Mouse (Mus musculus) forebrain, embryonic 12.5 days (tissue): ENCODE data around the gene Yme1l1. TPM values are rescaled to one million over a fixed set of nuclear protein-coding genes. Genes with fewer than 3 reads are reported as not detected.

ENCODE experiments used
- ATAC-seq: fragments of 200-750 bp; cut with Nextera tagmentation; 2 replicates; pipeline ENCODE4 v1.8.0; 2017; ENCODE audit warnings: moderate TSS enrichment; ENCODE audit not compliant: low FRiP score
- H3K27ac ChIP-seq: fragments of 300-500 bp; sonication (generic); 2 replicates; pipeline ENCODE4 v1.5.1; 2016; ENCODE audit warnings: mild to moderate bottlenecking
- H3K27me3 ChIP-seq: fragments of 300-500 bp; sonication (generic); 2 replicates; pipeline ENCODE4 v1.6.1; 2016; ENCODE audit warnings: mild to moderate bottlenecking
- H3K36me3 ChIP-seq: fragments of 300-500 bp; sonication (generic); replicated peaks from 2 replicates; pipeline ENCODE4 v1.6.1; 2016; ENCODE audit warnings: mild to moderate bottlenecking
- H3K4me1 ChIP-seq: fragments of 300-500 bp; sonication (generic); 2 replicates; pipeline ENCODE4 v1.6.1; 2016
- H3K4me2 ChIP-seq: fragments of 300-500 bp; sonication (generic); 2 replicates; pipeline ENCODE4 v1.6.1; 2016; ENCODE audit warnings: mild to moderate bottlenecking, moderate library complexity
- H3K4me3 ChIP-seq: fragments of 300-500 bp; sonication (generic); replicated peaks from 2 replicates; pipeline ENCODE4 v1.5.1; 2016; ENCODE audit warnings: mild to moderate bottlenecking
- H3K9ac ChIP-seq: fragments of 300-500 bp; sonication (generic); 2 replicates; pipeline ENCODE4 v1.6.1; 2016; ENCODE audit warnings: mild to moderate bottlenecking
- H3K9me3 ChIP-seq: fragments of 300-500 bp; sonication (generic); 2 replicates; pipeline ENCODE4 v1.6.1; 2016
- WGBS: fragments of 180-500 bp; shearing (Covaris S2); methylation state at CpG from one replicate; pipeline ENCODE4 v1.1.7; 2016; 5-methylcytosine and 5-hydroxymethylcytosine counted together
- polyA plus RNA-seq: library from polyadenylated mRNA; unstranded; fragments of >200 nt; fragmentation: Nextera tagmentation; extraction: Ambion mirVana; gene quantifications from 2 replicates; pipeline ENCODE4 v1.2.1, GENCODE M21; 2016

Gene Yme1l1
- polyA plus RNA-seq, result 86.4 and 90.2 TPM in 2 replicates

DNA sequence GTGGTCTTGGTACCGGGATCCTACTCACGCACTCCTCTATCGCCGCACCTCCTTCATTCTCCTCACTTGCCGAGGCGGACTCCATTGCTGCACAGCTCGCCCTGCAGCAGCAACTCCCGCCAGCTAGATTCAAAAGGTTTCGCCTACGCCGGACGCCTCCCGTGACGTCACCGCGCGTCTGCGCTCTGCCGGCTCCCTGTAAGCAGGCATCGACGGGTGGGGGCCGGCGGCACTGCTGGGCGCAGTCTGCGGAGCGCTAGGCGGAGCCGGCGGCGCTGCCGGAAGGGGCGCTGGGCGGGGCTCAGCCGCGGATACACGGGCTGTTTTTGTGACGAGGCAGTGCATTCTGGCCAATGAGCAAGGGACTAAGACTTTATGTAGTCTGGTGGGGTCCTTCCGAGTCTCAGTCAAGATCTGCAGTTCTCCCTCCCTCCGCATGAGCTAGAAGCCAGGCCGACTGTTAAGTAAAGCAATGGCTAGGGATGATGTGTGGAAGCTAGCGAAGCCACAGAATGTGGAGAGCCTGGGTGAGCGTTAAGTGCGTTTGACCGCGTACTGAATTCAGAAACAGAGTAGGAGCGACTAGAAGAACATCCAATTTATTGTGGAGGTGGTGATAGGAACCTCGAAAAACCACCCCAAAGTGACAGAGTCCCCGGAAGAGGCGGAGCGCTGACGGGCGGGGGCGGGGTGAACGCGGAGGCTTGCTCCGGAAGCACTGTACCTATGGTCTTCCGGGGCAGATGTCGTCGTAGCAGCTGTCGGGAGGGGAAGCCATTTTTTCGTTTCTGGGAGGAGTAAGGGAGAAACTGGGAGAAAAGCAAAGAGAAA is at the start of gene Yme1l1, which contains the start of gene Mastl:
Gene Yme1l1 (plus strand): TSS at position 593 of the 831 bp plus-strand sequence.
Gene Mastl (minus strand): TSS at position 248 of the 831 bp plus-strand sequence.
- WGBS, result under 1% methylated on average over 61 of the region's 61 CpGs
- Histone ChIP-seq H3K36me3 (peaks cover 1% of the 10 kb centered on the region; the same call in 1 of the 2 replicates), H3K9ac (peak within 1 kb of the TSS; percentile 79), H3K27ac (peak within 1 kb of the TSS; percentile 99), H3K9me3 (no peaks in the 10 kb centered on the region), H3K4me1 (peaks cover 24% of the 10 kb centered on the region), H3K27me3 (no peaks in the 10 kb centered on the region), H3K4me2 (peak within 1 kb of the TSS; percentile 71), H3K4me3 (peak within 1 kb of the TSS; percentile 74)
- ATAC-seq, result peak; percentile 99

DNA sequence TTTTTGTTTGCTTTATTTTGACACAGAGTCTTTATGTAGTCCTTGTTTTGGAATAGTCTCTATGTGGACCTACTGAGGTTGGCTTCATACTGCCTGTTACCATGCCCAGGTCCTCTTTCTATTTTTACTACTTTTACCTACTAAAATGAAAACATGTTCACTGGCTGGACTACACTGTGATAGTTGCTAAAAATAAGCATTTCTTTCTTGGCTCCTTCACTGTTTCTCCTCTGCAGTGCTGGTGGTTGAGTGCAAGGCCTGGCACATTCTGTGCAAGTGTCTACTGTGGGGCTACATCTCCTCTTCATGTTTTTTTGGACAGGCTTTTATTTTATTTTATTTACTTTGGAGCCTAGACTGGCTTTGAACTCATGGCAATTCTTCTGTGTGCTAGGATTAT is 36.6 kb upstream of the Yme1l1 start:
- no peak overlapping the region for H3K4me3 ChIP-seq
- ATAC-seq, result no peak
- no peak overlapping the region for H3K27ac ChIP-seq
- no peaks in the 10 kb centered on the region for H3K4me1 ChIP-seq
- H3K4me2 ChIP-seq, result no peak overlapping the region
- H3K9ac ChIP-seq, result no peak overlapping the region
- H3K36me3 ChIP-seq, result peaks cover 29% of the 10 kb centered on the region
- no peaks in the 10 kb centered on the region for H3K27me3 ChIP-seq
- no peaks in the 10 kb centered on the region for H3K9me3 ChIP-seq

DNA sequence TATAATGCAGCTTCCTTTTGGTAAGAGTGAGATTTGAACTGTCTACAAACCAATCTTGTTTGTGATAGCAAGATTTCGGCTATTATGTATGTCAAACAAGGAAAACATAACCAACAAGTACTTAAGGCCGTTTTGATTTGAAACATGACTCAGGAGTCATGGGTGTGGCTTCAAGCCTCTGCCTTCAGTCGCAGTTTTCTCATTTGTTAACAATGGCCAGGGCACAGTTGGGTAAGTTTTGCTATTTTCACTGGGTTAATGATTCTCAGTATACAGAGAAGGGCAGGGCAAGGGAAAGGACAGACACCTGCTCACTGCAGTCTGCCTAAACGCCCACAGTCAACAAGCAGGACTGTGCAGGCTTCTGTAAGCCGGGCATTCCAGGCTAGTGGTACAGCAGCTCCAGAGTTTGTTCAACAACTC is 959 bp upstream of the Yme1l1 start:
- no peaks in the 10 kb centered on the region for H3K9me3 ChIP-seq
- H3K4me3 ChIP-seq, result peak overlapping the region; percentile 74
- H3K4me1 ChIP-seq, result peaks cover 24% of the 10 kb centered on the region
- WGBS, result 5% methylated on average over 5 of the region's 5 CpGs
- peak overlapping the region; percentile 71 for H3K9ac ChIP-seq
- H3K27ac ChIP-seq, result peak overlapping the region; percentile 99
- H3K4me2 ChIP-seq, result peak overlapping the region; percentile 71
- no peak; the same call in none of the 2 replicates for ATAC-seq
- H3K36me3 ChIP-seq, result peaks cover 5% of the 10 kb centered on the region; the same call in 1 of the 2 replicates
- no peaks in the 10 kb centered on the region for H3K27me3 ChIP-seq

DNA sequence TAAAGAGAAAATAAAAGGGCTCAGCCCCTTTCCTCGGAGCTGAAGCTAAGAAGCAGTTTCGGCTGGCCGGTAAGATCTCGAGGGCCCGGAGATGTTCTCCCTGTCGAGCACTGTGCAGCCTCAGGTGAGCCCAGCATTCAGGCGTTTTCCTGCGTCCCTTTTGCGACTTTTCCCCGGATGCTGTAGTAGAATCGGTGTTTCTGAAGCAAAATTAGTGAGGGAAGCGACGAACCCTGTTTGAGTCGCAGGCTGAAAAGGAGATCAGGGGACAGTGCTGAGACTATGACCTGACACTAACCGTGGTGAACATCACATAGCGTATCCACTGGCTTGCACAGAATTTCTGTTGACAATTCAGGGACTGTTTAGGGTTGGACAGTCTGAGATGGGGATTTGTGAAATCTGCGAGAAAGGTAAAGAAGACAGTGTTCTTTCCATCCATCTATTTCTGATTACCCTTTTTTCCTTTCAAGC is 476 bp downstream of the Yme1l1 start:
- Histone ChIP-seq H3K4me1 (peaks cover 24% of the 10 kb centered on the region), H3K4me3 (peak overlapping the region; percentile 74), H3K27me3 (no peaks in the 10 kb centered on the region), H3K9ac (peak overlapping the region; percentile 79), H3K36me3 (peaks cover 4% of the 10 kb centered on the region; the same call in 1 of the 2 replicates), H3K9me3 (no peaks in the 10 kb centered on the region), H3K4me2 (peak overlapping the region; percentile 71), H3K27ac (peak overlapping the region; percentile 99)
- WGBS, result 0% methylated on average over 17 of the region's 17 CpGs
- peak; percentile 3; the same call in 1 of the 2 replicates for ATAC-seq

- H3K9ac ChIP-seq, result no peak overlapping the region
- H3K4me1 ChIP-seq, result no peaks in the 10 kb centered on the region
- H3K36me3 ChIP-seq, result peaks cover 72% of the 10 kb centered on the region
- no peak overlapping the region for H3K4me3 ChIP-seq
- no peak for ATAC-seq
- 89% methylated on average over 3 of the region's 3 CpGs for WGBS
- no peaks in the 10 kb centered on the region for H3K9me3 ChIP-seq
- no peak overlapping the region for H3K27ac ChIP-seq
- H3K27me3 ChIP-seq, result no peaks in the 10 kb centered on the region
- no peak overlapping the region for H3K4me2 ChIP-seq
Observed at GRCm38 (mm10) chr2:23172305-23172704, 16.1 kb downstream of the Yme1l1 start.

- no peak for ATAC-seq
- H3K27ac ChIP-seq, result no peak overlapping the region
- no peak overlapping the region for H3K4me2 ChIP-seq
- no peaks in the 10 kb centered on the region for H3K4me1 ChIP-seq
- H3K36me3 ChIP-seq, result peaks cover 61% of the 10 kb centered on the region
- WGBS, result 86% methylated on average over 1 of the region's 1 CpGs
- H3K9ac ChIP-seq, result no peak overlapping the region
- H3K9me3 ChIP-seq, result no peaks in the 10 kb centered on the region
- H3K27me3 ChIP-seq, result no peaks in the 10 kb centered on the region
- H3K4me3 ChIP-seq, result no peak overlapping the region
Observed at GRCm38 (mm10) chr2:23194366-23194765, 38.2 kb downstream of the Yme1l1 start.

- WGBS, result 89% methylated on average over 1 of the region's 1 CpGs
- no peak for ATAC-seq
- Histone ChIP-seq H3K4me2 (no peak overlapping the region), H3K27me3 (no peaks in the 10 kb centered on the region), H3K36me3 (peaks cover 26% of the 10 kb centered on the region), H3K4me1 (peaks cover 3% of the 10 kb centered on the region; the same call in 1 of the 2 replicates), H3K9ac (no peak overlapping the region), H3K9me3 (no peaks in the 10 kb centered on the region), H3K4me3 (no peak overlapping the region), H3K27ac (no peak overlapping the region)
Observed at GRCm38 (mm10) chr2:23201034-23201433, 44.9 kb downstream of the Yme1l1 start.

GRCm38 (mm10) chr2:23202900-23203670 is 46.9 kb downstream of the Yme1l1 start:
- Histone ChIP-seq H3K4me3 (no peak overlapping the region), H3K36me3 (peaks cover 18% of the 10 kb centered on the region), H3K9me3 (no peaks in the 10 kb centered on the region), H3K27me3 (no peaks in the 10 kb centered on the region), H3K4me2 (no peak overlapping the region), H3K9ac (no peak overlapping the region), H3K27ac (no peak overlapping the region), H3K4me1 (peaks cover 3% of the 10 kb centered on the region; the same call in 1 of the 2 replicates)
- WGBS, result 57% methylated on average over 15 of the region's 15 CpGs
- no peak; the same call in 1 of the 2 replicates for ATAC-seq

GRCm38 (mm10) chr2:23207070-23207526 is 50.9 kb downstream of the Yme1l1 start, which contains the start of gene 4931423N10Rik:
Gene 4931423N10Rik, plus strand, starts transcription at chr2:23207476.
- 83% methylated on average over 15 of the region's 15 CpGs for WGBS
- H3K4me1 ChIP-seq, result peaks cover 3% of the 10 kb centered on the region; the same call in 1 of the 2 replicates
- no peak within 1 kb of the TSS for H3K27ac ChIP-seq
- no peak within 1 kb of the TSS for H3K4me2 ChIP-seq
- no peaks in the 10 kb centered on the region for H3K27me3 ChIP-seq
- no peak within 1 kb of the TSS for H3K9ac ChIP-seq
- no peak for ATAC-seq
- no peak within 1 kb of the TSS for H3K4me3 ChIP-seq
- no peaks in the 10 kb centered on the region for H3K36me3 ChIP-seq
- no peaks in the 10 kb centered on the region for H3K9me3 ChIP-seq

- H3K9me3 ChIP-seq, result no peaks in the 10 kb centered on the region
- 81% methylated on average over 5 of the region's 5 CpGs for WGBS
- ATAC-seq, result no peak
Observed at GRCm38 (mm10) chr2:23213661-23214060, 57.5 kb downstream of the Yme1l1 start.

DNA sequence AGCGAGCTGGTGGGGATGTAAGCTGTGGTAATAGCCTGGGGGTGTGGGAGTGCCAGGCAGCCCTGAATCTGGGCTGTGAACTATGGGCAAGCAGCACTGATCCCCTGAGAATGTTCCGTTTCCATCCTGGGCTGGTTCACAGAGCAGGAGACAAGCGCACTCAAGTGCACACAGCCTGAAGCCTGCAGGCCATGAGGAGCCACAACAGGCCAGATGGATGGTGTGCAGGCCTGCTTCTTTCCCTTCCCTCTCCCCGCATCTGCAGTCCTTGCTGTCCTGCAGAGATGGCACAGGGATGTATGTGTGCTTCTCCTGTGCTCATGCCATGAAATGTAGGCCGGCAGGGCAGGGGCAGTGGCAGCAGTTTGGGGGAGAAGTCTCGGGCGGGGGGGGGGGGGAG is 69.0 kb downstream of the Yme1l1 start:
- Histone ChIP-seq H3K36me3 (no peaks in the 10 kb centered on the region), H3K4me3 (no peak overlapping the region), H3K9ac (no peak overlapping the region), H3K27ac (no peak overlapping the region), H3K4me2 (no peak overlapping the region), H3K9me3 (no peaks in the 10 kb centered on the region), H3K4me1 (no peaks in the 10 kb centered on the region), H3K27me3 (no peaks in the 10 kb centered on the region)
- WGBS, result 70% methylated on average over 6 of the region's 7 CpGs
- no peak for ATAC-seq

More at GRCm38 (mm10) chr2:23213661-23214060, 57.5 kb downstream of the Yme1l1 start:
- Histone ChIP-seq H3K27me3 (no peaks in the 10 kb centered on the region), H3K9ac (no peak overlapping the region), H3K27ac (no peak overlapping the region), H3K4me2 (no peak overlapping the region), H3K4me1 (no peaks in the 10 kb centered on the region), H3K36me3 (no peaks in the 10 kb centered on the region), H3K4me3 (no peak overlapping the region)

GRCm38 (mm10) chr2:23228463-23228862 is 72.3 kb downstream of the Yme1l1 start:
- Histone ChIP-seq H3K27me3 (no peaks in the 10 kb centered on the region), H3K4me3 (no peak overlapping the region), H3K4me2 (no peak overlapping the region), H3K27ac (no peak overlapping the region), H3K9ac (no peak overlapping the region), H3K4me1 (no peaks in the 10 kb centered on the region), H3K36me3 (no peaks in the 10 kb centered on the region), H3K9me3 (no peaks in the 10 kb centered on the region)
- ATAC-seq, result no peak
- WGBS, result 63% methylated on average over 2 of the region's 2 CpGs
